Mouse (Mus musculus) heart, adult 18-20 months (tissue): Measurements from ENCODE around the gene Clnk. TPM values are rescaled to one million over a fixed set of nuclear protein-coding genes. Genes with fewer than 3 reads are reported as not detected.

Experiments
- DNase-seq, 2 experiments: peaks; one replicate each; pipeline ENCODE4 v3.0.0; 2021 to 2022; ENCODE audit warnings: mixed read lengths in 1 of 2
- total RNA-seq, 2 experiments: library from RNA; stranded (reverse); gene quantifications; 2 replicates each; pipeline ENCODE4 v1.2.3; 2021

Clnk gene
- total RNA-seq, 2 experiments from 2014 or later: not detected

DNA sequence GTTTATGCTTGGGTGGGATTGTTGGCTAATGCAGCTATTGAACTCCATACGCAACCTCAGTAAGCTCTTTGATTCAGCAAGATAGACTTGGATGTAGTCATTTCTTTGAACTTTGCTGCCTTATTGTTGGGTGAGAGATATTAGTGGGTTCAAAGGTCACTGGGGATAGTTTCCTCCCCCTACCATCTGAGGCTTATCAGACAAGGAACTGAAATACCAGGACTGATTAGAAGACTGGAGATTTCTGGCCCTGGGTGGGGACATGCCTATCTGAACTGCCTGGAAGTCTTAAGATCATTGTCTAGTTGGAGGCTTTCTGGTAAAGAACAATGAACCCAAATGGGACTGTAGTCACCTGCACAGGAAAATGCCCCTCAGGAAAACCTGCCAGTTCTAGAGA lies 26.4 kb downstream of the Clnk start:
- DNase-seq: no peak

DNA sequence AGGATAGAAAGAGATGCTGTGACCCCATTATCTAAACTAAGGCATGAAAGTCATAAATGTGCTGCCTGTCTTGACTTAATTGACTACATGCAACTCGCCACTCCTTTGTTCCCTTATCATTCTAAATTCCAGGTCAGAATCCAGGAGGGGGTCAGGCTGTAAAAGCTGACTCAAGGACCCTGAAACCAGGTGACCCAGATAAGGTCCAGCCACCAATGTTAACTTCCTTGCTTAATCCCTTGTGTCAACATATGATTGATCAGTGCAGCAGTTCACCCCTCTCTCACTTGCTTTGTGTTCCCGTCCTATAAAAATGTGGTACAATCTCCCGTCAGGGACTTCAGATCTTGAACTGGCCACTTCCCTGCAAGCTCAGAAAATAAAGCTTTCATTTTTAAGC lies 31.1 kb downstream of the Clnk start:
- no peak for DNase-seq

DNA sequence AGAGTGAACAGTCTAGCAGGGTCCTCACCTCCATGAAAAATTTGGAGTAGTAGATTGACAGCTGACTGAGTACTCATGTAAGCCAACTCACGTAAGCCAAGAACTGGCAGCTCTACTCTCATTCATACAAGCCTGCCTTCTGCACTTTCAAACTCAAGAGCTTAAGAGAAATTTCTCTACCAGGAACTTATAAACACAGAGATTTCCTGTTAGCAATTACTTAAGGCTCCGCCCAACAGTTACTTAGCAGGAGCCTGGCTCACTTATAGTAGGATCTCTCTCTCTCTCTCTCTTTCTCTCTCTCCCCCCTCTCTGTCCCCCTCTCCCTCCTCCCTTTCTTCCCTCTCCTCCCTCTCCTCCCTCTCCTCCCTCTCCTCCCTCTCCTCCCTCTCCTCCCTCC lies 32.3 kb downstream of the Clnk start:
- DNase-seq: no peak

GRCm38 (mm10) chr5:38839981-38840380 lies 36.6 kb downstream of the Clnk start:
- DNase-seq: no peak

DNA sequence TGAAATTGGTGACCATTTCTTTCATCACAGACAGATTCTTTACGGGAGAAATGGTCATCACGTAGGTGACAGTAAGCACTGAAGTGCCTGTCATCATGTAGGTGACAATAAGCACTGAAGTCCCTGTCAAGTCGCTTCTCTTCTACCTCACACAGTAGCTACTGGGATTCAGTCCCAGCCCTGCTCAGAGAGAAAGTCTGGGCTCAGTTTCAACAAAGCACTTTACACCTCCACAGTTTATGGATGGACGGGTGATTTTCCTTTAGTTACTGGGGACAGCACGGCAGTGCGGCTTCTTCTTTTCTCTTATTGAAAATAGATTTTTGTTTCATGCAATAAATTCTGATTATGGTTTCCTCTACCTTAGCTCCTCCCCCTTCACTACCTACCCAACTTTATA lies 49.3 kb downstream of the Clnk start:
- DNase-seq: no peak

DNA sequence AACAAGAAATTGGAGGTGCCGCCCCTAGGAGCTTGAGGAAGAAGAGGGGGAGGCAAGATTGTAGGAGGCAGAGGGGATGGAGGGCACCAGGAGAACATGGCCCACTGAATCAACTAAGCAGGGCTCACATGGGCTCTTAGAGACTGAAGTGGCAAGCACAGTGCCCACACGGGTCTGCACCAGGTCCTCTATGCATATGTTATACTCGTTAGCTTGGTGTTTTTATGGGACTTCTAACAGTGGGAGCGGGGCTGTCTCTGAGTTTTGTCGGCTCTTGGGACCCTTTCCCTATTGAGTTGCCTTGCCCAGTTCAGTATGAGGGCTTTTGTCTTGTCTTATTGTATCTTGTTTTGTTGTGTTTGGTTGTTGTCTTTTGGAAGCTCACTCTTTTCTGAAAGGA lies 50.0 kb downstream of the Clnk start:
- DNase-seq: no peak

DNA sequence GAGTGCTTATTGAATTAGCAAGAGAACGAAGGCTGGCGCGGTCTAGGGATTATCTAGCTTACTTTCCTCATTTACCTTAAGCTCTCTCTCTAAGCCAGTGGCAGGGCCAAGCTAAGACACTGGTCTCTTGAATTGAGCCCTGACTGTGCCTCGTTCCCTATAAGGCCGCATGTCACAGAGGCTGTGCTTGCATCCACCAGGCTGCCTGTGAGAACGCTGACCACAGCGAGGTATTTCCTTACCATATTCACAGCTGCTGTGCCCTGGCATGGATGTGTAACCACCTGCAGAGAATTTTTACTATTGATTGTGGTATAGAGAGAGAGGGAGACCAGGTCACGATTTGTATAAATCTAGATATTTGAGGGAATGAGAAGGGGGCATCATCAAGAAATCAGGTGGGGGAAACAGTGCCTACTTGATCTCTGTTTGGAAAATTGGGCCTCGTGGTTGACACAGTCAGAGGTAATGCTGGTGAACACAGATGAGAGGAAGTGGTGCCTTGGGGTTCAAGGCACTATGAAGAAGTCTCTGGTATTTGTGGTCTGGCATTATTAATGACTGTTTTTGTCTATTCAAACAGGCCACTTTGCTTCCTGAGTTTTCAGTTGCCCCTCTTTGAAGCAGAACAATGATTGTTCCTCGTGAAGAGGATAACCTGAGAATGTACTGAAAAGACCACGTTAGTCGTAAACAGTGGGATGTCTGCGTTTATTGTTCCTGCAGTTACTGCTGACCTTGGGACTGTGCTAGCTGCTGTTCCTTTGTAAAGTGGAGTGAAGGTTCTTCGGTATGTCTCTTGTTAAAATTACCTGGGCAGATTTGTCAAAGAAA lies 52.3 kb downstream of the Clnk start:
- DNase-seq: no peak

- DNase-seq: no peak
Measured at GRCm38 (mm10) chr5:38813391-38814109, 63.1 kb downstream of the Clnk start.

DNA sequence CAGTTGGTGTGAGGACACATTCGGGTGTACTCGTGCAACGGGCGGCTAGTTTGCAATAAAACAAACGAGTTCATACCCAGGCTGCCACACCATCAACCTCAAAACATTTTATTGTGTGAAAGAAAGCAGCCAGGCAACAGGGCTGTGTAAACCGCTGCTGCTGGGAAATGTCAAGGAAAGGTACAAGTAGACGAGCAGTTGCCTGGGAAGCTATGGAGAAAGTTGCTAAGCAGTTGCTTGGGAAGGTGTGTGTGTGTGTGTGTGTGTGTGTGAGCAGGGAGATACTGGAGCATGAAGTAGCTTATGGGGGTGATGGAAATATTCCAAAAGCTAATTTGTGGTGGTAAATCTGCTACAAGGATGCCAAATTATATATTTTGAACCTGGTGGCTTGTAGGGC lies 63.7 kb downstream of the Clnk start:
- DNase-seq: no peak

GRCm38 (mm10) chr5:38812386-38812785 lies 64.2 kb downstream of the Clnk start:
- no peak for DNase-seq

DNA sequence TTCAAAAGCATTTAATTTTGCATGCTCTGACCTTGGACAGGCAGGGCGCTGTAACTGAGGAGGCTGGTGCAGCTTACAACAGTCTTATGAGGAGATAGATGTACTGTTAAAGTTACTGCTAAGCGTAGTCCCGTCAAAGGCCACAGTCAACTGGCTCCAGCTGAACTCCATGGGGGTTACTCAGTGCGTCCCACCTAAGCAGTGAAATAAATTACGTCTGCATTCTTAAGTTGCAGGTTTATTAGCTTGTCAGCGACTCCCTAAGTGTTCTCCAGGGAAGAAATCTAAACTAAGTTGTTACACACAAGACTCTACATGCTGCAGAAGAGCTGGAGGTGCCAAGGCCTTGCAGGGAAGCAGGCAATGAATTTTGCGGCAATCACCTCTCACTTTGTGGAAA lies 77.7 kb downstream of the Clnk start:
- DNase-seq: no peak

GRCm38 (mm10) chr5:38795139-38795538 lies 81.5 kb downstream of the Clnk start:
- no peak for DNase-seq

- DNase-seq: no peak
Measured at GRCm38 (mm10) chr5:38791116-38791515, 85.5 kb downstream of the Clnk start.

DNA sequence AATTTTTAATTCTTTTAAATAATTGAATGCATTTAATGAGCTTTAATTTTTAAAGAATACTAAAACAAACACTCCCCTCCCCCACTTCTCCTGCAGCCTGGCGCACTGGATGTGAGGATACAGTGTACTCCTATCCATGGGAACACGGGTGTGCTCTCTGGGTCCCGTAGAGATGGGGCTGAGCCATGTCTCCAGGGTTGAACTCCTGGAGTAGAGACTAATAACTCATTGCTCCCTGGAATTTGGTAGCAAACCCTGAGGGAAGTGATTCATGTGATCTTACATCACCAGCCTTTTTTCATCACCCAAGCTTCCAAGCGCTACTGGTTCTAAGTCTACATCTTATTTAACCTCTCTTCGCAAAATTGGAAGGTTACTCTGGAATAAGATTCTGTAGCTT lies 87.8 kb downstream of the Clnk start:
- DNase-seq: peak; percentile 6 to 22

DNA sequence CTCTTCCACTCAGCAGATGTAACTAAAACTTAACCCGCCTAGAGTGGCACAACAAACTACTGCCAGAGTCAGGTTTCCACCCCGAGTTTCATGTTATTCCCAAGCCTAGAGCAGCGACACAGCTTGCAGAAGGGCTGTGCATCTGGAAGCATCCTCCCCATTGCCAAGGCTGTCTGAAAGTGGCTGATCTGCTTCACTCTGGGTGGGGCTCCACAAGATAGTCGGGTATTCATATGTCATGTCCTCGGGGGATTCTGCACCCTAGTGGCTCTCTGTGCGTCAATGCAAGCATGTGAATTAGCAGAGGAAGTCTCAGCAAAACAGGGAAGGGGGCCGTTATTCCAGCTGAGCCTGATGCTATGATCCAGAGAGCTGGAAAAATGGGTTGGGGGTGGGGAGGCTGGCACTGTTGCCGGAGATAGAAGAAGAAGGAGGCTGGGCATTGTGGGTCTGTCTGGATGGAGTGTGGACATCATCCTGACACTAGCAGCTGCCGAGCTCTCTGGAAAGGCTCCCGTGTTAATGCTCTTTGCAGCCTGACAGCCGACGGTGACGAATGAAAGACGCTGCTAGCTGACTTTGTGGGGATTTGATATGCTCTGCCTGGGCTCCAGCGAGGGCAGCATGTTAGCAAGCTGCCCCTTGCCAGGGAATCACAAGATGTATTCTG lies 88.6 kb downstream of the Clnk start:
- DNase-seq: peak; percentile 15 to 25

- DNase-seq: no peak
Measured at GRCm38 (mm10) chr5:38786126-38786525, 90.5 kb downstream of the Clnk start.

- DNase-seq: no peak
Measured at GRCm38 (mm10) chr5:38785686-38786085, 90.9 kb downstream of the Clnk start.

GRCm38 (mm10) chr5:38781813-38782212 lies 94.8 kb downstream of the Clnk start:
- peak; percentile 42 to 86 for DNase-seq

DNA sequence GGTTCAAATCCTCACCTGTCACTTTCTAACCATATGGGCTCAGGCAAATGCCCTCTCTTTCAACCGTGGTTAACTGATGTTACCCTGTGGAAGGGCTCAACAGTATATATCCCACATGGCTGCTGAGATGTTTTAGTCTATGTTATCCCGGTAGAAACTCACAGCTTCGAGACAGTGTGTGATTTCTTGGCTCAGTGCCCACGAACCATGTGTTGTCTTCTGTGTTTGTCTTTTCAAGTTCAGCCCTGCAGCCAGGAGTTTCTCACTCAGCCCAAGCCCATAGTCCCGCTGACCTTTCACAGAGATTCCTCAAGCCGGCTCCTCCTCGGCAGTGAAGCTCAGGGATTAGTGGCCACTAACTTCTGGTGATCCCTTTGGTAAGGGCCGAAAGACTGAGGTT lies 96.0 kb downstream of the Clnk start:
- peak in 1 of 2 experiments; percentile 17 for DNase-seq

DNA sequence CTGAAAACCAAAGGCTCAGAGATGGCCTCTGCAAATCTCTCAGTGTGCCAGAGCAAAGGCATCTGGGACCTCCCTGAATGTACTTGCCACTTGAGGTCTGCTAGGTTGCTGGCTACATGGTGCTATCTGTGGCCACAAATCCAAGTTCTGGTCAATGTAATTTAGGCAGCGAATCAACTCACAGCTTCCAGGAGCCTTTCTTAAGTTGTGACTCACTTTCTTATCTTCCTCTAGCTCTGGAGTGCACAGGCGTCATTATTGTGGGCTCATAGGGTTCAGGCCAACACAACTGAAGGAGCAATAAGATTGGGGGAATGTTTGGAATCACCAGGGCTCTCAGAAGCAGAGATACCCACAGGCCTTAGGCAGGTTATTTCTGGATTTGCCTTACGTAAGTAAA lies 96.6 kb downstream of the Clnk start:
- peak; percentile 7 to 9 for DNase-seq

DNA sequence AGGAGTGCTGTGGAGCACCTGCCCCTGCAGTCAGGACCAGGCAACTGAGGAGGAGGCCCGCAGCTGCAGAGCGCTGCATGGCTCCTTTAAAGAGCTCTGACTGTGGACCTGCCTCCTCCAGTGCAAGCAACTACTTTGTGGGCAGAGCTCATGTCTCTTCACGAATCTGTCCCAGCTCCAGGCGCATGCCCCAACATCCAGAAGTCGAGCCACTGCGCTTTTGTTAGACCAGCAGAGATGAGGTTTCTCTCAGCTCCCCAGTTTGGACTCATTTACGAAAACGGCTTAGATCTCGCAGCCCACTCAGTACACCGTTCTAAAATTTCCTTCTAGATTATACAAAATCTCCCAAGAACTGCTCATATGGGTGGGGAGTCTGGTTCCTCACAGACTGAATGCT lies 101.1 kb downstream of the Clnk start:
- no peak for DNase-seq

DNA sequence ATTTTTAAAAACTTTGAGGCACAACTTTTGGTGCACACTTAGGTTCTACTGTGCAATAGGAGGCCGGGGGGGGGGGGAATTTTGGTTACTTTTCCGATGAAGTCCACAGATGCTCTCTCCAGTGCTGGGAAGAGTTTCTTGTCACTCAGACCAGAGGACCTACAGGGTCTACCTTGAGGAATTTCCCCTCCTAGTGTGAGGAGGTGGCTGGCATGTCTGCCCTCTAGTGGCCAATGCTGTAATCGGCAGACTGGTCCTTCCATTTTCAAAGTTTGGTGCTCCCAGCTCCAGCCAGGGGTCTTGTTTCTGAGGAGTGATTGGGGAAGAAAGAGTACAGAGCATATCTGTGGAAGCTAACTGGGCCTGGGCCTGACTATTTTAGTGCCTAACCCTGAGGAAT lies 121.7 kb downstream of the Clnk start:
- DNase-seq: peak in 1 of 2 experiments; percentile 45

GRCm38 (mm10) chr5:38752749-38753148 lies 123.9 kb downstream of the Clnk start:
- DNase-seq: no peak
